Mouse (Mus musculus) spleen, adult 2 months (tissue): ENCODE results near the gene Ccr7. TPM values are rescaled to one million over a fixed set of nuclear protein-coding genes. Genes with fewer than 3 reads are reported as not detected.
A peak's percentile ranks its signal among the peaks of the same experiment; 100 is the strongest.

Experiments
- DNase-seq, 2 experiments: peaks; one replicate each; pipeline versions ENCODE4 v3.0.0 to v3.0.0-alpha.2; 2012 to 2021; ENCODE audit warnings: low spot score in 2 of 2, low read depth in 1 of 2
- H3K27ac ChIP-seq: fragments of 200-500 bp; 2 replicates; pipeline ENCODE4 v1.5.1; 2012; ENCODE audit warnings: low read length, inconsistent platforms; ENCODE audit not compliant: insufficient read depth
- H3K27me3 ChIP-seq: fragments of 200-500 bp; 2 replicates; pipeline ENCODE4 v1.6.1; 2012; ENCODE audit warnings: mild to moderate bottlenecking, moderate library complexity, low read length, inconsistent platforms; ENCODE audit not compliant: control insufficient read depth, insufficient read depth
- H3K36me3 ChIP-seq: fragments of 200-500 bp; 2 replicates; pipeline ENCODE4 v1.6.1; 2012; ENCODE audit warnings: mild to moderate bottlenecking, low read length, inconsistent platforms; ENCODE audit not compliant: control insufficient read depth, insufficient read depth
- H3K4me1 ChIP-seq: fragments of 200-500 bp; 2 replicates; pipeline ENCODE4 v1.6.1; 2011; ENCODE audit warnings: inconsistent platforms; ENCODE audit not compliant: control insufficient read depth, insufficient read depth, insufficient read length
- H3K4me3 ChIP-seq: fragments of 200-500 bp; 2 replicates; pipeline ENCODE4 v1.5.1; 2011; ENCODE audit warnings: mild to moderate bottlenecking, inconsistent platforms; ENCODE audit not compliant: insufficient read depth, insufficient read length; ENCODE audit errors: extremely low read depth
- CTCF ChIP-seq: fragments of 200-500 bp; IDR thresholded peaks from 2 replicates; pipeline ENCODE4 v1.5.1; 2011; ENCODE audit warnings: mild to moderate bottlenecking, inconsistent platforms; ENCODE audit not compliant: insufficient read depth, insufficient read length, insufficient replicate concordance; ENCODE audit errors: extremely low read depth
- POLR2A ChIP-seq: fragments of 200-500 bp; IDR thresholded peaks from 2 replicates; pipeline ENCODE4 v1.6.1; 2011; ENCODE audit warnings: low read depth, low read length, inconsistent platforms
- WGBS: fragments of 180-500 bp; shearing (Covaris S2); methylation state at CpG from one replicate; pipeline ENCODE4 v1.1.7; 2018; 5-methylcytosine and 5-hydroxymethylcytosine counted together
- polyA plus RNA-seq: library from polyadenylated mRNA; depleted of rRNA; stranded (reverse); fragments of >200 nt; gene quantifications from 2 replicates; pipeline ENCODE4 v1.2.3, GENCODE M21; 2012

Ccr7 gene
- polyA plus RNA-seq, 1 experiment: 135 TPM

DNA sequence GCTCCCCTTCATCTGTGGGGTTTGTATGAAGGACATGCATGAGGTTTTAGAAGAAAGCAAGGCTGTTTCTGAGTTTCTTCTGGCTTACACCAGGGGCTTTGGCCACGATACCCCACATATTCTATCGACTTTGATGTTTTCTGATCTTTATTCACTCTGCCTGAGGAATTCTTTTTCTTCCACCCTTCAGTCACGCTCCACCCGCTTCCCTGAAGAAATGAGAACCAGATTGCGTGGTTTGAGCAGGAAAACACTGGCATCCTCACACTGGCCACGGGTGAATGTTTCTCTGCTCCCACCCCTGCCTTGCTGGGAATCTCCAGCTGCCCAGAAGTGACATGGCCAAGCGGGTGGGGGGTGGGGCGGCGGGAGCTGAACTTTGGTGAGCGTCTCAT, 30.2 kb downstream of the Ccr7 start:
- DNase-seq: no peak
- Histone ChIP-seq H3K27ac (no peak overlapping the region), H3K4me3 (no peak overlapping the region), H3K36me3 (no peaks in the 10 kb centered on the region), H3K4me1 (peaks cover 10% of the 10 kb centered on the region; the same call in 1 of the 2 replicates), H3K27me3 (no peaks in the 10 kb centered on the region)
- WGBS: 62% methylated on average over 10 of the region's 10 CpGs
- TF ChIP-seq POLR2A (no peak), CTCF (no peak)

- no peak overlapping the region for H3K4me3 ChIP-seq
- no peaks in the 10 kb centered on the region for H3K36me3 ChIP-seq
- peak; percentile 60 to 64 for DNase-seq
- TF ChIP-seq POLR2A (no peak), CTCF (peak; percentile 27; the same call in 1 of the 2 replicates)
- H3K27ac ChIP-seq: no peak overlapping the region
- H3K4me1 ChIP-seq: peaks cover 10% of the 10 kb centered on the region; the same call in 1 of the 2 replicates
- H3K27me3 ChIP-seq: no peaks in the 10 kb centered on the region
- 32% methylated on average over 15 of the region's 15 CpGs for WGBS
Measured at GRCm38 (mm10) chr11:99123977-99124634, 30.8 kb downstream of the Ccr7 start.

DNA sequence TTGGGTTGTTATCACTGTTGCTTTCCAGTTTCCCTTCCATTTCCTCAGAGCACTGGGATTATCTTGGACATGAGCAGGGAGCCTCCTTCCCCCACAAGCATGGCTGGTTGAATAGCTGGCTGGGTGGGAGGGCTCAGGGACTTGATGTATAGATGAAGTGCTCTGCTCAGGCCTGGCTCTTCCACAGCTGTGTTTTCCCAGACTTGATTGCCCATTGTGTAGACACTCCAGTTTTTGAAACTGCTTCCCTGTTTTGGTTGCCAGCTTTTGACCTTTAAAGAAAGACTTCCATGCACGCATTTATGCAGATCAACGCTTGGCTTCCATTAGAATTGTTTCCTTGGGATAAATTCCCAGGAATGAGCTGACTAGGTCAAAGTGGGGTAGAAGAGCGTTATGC, 32.2 kb downstream of the Ccr7 start:
- no peak overlapping the region for H3K4me3 ChIP-seq
- peaks cover 9% of the 10 kb centered on the region; the same call in 1 of the 2 replicates for H3K4me1 ChIP-seq
- no peak for TF ChIP-seq CTCF
- TF ChIP-seq POLR2A: no peak
- no peak for DNase-seq
- no peak overlapping the region for H3K27ac ChIP-seq
- no peaks in the 10 kb centered on the region for H3K36me3 ChIP-seq
- WGBS: 90% methylated on average over 3 of the region's 3 CpGs
- no peaks in the 10 kb centered on the region for H3K27me3 ChIP-seq

GRCm38 (mm10) chr11:99121218-99121631, 33.7 kb downstream of the Ccr7 start:
- TF ChIP-seq CTCF (no peak), POLR2A (no peak)
- H3K36me3 ChIP-seq: no peaks in the 10 kb centered on the region
- H3K4me1 ChIP-seq: peaks cover 1% of the 10 kb centered on the region; the same call in 1 of the 2 replicates
- 86% methylated on average over 14 of the region's 14 CpGs for WGBS
- no peaks in the 10 kb centered on the region for H3K27me3 ChIP-seq
- H3K27ac ChIP-seq: no peak overlapping the region
- DNase-seq: no peak
- no peak overlapping the region for H3K4me3 ChIP-seq

- Histone ChIP-seq H3K4me3 (no peak overlapping the region), H3K27me3 (no peaks in the 10 kb centered on the region), H3K4me1 (peaks cover 1% of the 10 kb centered on the region; the same call in 1 of the 2 replicates), H3K27ac (no peak overlapping the region), H3K36me3 (no peaks in the 10 kb centered on the region)
- TF ChIP-seq CTCF (no peak), POLR2A (no peak)
- DNase-seq: no peak
- 86% methylated on average over 20 of the region's 20 CpGs for WGBS
Measured at GRCm38 (mm10) chr11:99120524-99121217, 34.2 kb downstream of the Ccr7 start.

- Histone ChIP-seq H3K4me1 (peaks cover 1% of the 10 kb centered on the region; the same call in 1 of the 2 replicates), H3K4me3 (no peak overlapping the region), H3K27ac (no peak overlapping the region), H3K36me3 (no peaks in the 10 kb centered on the region), H3K27me3 (no peaks in the 10 kb centered on the region)
- DNase-seq: no peak
- no peak for TF ChIP-seq CTCF
- TF ChIP-seq POLR2A: no peak
- 83% methylated on average over 7 of the region's 7 CpGs for WGBS
Measured at GRCm38 (mm10) chr11:99118963-99119362, 35.9 kb downstream of the Ccr7 start.
